Mouse (Mus musculus) gastrocnemius, postnatal 4 days (tissue): ENCODE measurements around the gene Bbs9. TPM values are rescaled to one million over a fixed set of nuclear protein-coding genes. Genes with fewer than 3 reads are reported as not detected.
"Not testable (repeated sequence)": the region's sequence is repeated elsewhere in the genome, so short reads cannot be mapped to it uniquely, and the experiment has no call there.

ENCODE experiments used
- DNase-seq, 2 experiments: peaks; one replicate each; pipeline ENCODE4 v3.0.0; 2021 to 2022; ENCODE audit warnings: low spot score in 2 of 2, mixed read lengths in 2 of 2
- total RNA-seq, 2 experiments: library from RNA; stranded (reverse); gene quantifications; 2 replicates each; pipeline ENCODE4 v1.2.3; 2021

Bbs9 gene
- total RNA-seq, 2 experiments from 2014 or later, result 14.0 to 17.5 TPM

DNA sequence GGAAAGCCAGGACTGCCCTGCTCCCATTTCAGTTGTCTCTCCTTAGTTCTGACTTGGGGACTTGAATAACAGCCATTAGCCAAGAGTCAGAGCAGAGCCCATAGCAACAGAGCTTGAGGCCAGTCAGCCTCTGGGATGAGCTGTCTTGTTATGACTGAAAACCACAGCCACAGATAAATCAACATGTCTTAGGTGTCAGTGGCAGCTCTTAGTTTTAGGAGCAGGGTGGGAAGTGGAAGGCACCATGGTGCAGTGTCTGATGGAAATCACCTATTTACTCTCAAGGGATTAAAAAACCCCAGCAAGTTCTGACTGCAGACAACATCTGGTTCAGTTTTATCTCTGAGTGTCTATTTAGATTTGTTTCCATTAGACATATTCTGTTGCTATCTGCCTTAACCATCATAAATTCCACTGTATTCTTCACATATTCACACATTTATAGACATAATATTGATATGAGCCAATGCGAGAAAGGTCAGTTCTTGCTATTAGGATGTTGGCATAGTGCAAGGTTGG is 359.5 kb downstream of the Bbs9 start:
- no peak for DNase-seq

DNA sequence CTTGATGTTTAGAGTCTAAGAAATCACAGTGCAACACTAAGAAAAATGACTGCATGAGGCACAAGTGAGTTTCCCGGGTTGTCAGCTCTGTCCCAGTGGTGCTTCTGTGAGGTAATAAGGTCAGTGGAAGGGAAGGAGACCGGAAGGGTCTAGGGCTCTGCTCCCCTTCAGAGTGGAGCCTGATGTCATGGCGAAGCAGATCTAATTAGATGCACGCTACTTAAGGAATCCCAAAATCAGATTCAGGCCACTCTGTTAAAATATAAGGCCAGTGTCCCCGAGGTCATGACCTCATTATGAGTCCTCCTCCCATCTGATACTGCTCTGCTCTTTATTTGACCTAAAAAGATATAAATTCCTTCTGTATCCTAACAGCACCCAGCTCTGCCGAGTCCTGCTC is 361.5 kb downstream of the Bbs9 start:
- no peak for DNase-seq

DNA sequence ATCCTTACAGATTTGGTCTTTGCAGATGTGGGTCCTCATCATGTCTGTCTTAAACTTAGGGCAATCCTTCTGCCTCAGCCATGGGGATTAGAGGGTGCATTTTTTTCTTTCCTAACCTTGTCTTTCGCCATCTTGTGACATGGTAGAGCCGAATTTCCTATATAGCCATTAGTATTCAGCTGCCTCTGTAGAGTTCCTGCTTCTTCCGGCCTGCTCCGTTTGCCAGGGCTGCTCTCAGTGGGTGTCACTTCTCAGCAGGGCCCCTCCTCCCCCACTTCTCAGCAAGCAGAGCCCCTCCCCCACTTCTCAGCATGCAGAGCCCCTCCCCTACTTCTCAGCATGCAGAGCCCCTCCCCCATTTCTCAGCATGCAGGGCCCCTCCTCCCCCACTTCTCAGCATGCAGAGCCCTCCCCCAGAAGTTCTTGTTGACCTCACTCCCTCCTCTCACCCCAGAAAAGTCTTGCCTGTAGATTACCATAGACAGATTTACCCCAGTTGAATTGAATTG is 362.2 kb downstream of the Bbs9 start:
- DNase-seq, result no peak

- DNase-seq, result no peak
Observed at GRCm38 (mm10) chr9:22846048-22846447, 370.5 kb downstream of the Bbs9 start.

GRCm38 (mm10) chr9:22846783-22847182 is 371.3 kb downstream of the Bbs9 start:
- DNase-seq, result no peak

DNA sequence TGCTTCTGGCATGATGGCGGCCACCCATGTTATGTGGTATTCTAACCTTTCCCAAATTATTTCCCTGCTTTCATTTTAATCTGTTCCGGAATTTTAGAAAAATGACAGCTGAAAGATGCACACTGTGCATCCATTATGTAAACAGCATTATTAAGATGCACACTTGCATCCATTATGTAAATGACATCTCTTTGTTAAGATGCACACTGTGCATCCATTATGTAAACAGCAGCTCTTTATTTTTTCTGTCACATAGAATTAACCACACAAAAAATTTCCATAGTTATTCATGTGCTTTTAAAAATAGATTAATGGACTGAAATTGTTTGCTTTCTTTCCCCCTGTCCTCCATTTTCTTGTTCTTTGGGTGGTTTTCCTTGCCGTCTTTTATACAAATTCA is 373.3 kb downstream of the Bbs9 start:
- DNase-seq, result no peak

GRCm38 (mm10) chr9:22849212-22849611 is 373.7 kb downstream of the Bbs9 start:
- DNase-seq, result no peak

DNA sequence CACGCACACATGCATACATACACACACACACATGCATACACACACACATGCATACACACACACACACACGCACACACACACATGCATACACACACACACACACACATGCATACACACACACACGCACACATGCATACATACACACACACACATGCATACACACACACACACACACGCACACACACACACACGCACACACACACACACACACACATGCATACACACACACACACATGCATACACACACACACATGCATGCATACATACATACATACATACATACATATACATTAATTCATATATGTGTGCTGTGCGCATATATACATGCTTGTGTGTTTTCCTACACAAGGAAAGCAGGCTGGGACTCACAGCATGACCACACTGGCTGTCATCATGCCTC is 393.6 kb downstream of the Bbs9 start:
- not testable (repeated sequence) for DNase-seq

- DNase-seq, result no peak
Observed at GRCm38 (mm10) chr9:22870661-22871060, 395.1 kb downstream of the Bbs9 start.

DNA sequence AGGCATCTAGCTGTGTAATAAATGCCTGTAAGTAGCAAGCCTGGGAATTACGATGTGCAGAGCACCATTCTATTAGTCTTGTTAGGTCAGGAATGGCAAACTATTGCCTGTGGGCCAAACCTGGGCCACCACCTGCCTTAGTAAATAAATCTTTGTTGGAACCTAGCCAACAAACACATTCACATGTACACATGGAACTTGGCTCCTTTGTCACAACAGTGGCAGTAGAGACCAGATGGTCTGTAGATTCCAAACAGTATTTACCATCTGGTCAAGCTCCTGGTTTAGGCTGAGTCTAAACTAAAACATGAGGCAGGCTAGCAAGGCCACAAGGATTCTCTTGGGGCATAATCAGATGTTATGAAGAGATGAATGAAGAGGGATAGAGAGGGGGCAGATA is 399.7 kb downstream of the Bbs9 start:
- no peak for DNase-seq

DNA sequence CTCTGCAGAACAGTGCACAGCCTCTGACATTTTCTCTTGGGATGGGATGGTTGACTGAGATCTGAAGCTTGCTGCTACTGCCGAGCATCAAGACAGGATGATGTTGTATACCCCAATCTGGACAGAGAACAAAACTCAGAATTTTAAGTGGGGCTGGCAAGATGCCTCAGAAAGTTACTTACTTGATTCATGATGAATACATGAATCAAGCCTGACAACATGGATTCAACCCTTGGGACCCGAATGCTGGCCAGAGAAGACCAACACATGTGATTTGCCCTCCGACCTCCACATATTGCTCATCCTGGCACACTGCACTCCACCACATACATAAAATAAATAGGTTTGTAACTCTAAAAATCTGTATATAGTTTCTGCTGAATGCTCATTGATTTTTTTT is 403.8 kb downstream of the Bbs9 start:
- no peak for DNase-seq

GRCm38 (mm10) chr9:22886351-22886750 is 410.8 kb downstream of the Bbs9 start:
- no peak for DNase-seq

DNA sequence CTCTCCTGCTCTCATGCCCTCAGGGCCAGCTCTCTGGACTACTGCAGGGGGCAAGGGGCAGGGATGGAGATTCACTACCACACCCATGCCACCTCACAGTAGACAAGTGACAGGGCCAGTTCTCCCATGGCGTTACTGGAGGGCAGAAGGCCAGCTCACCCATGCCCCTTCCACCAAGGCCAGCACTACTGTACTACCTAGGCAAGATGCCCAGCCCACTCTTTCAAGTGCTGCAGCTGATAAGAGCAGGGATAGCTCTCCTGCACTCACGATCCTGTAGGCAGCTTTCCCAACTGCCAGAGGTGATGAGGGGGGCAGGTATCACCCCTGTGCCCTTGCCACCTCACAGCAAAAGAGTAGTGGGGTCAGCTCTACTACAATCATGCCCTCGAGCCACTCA is 429.9 kb downstream of the Bbs9 start:
- no peak for DNase-seq

- no peak for DNase-seq
Observed at GRCm38 (mm10) chr9:22916808-22917207, 441.3 kb downstream of the Bbs9 start.

DNA sequence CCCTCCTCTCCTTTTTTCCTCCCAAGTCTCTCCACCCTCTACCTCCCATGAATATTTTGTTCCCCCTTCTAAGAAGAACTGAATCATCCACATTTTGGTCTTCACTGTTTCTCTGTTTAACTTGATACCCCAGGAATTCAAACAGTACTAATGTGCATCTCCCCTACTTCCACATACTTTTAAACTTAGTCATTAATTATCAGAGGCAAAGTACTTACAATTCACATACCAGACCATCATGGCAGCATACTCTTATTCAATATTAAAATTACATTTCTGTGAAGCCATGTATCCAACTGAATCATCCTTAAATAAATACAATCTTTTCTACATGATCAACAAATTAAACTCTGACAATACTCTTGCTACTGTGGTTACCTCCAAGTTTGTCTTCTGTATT is 460.1 kb downstream of the Bbs9 start:
- DNase-seq, result no peak

Other genes with a start within 250 kb of the Bbs9 start
- under 1 TPM; 0.21 to 0.27 TPM for gene Zfp599, start 215.8 kb upstream of the Bbs9 start, total RNA-seq
- gene Zfp810, start 168.1 kb upstream of the Bbs9 start, total RNA-seq, result 1 to 10 TPM; 4.2 to 5.2 TPM
- gene Anln, start 86.5 kb upstream of the Bbs9 start, total RNA-seq, result 10 to 100 TPM; 25.9 to 26.3 TPM
- gene 9530077C05Rik, start 64.2 kb upstream of the Bbs9 start, total RNA-seq, result under 1 TPM; 0.69 to 0.83 TPM
- gene Gm17545, start 21.4 kb upstream of the Bbs9 start, total RNA-seq, result not detected
- 10 to 100 TPM; 36.1 to 38.4 TPM for gene Rp9, start 6.0 kb upstream of the Bbs9 start, total RNA-seq